Mouse (Mus musculus) spleen, postnatal 14 days (tissue): ENCODE measurements at regions not wholly inside any gene's neighbourhood (a gene's known extent, or its start where the extent isn't known, plus 50 kb on each side); places are given as distances from the start of the nearest gene placed in this dataset.

ENCODE experiments used
- DNase-seq, 2 experiments: peaks; one replicate each; pipeline ENCODE4 v3.0.0; 2021 to 2022; ENCODE audit warnings: low spot score in 2 of 2

GRCm38 (mm10) chr14:46292398-46292797, 86.8 kb upstream of the Gm15217 start:
- no peak for DNase-seq

GRCm38 (mm10) chr14:46296275-46296674, 82.9 kb upstream of the Gm15217 start:
- DNase-seq = no peak

- no peak for DNase-seq
These were observed 78.7 kb upstream of the Gm15217 start for GRCm38 (mm10) chr14:46300546-46300945.

GRCm38 (mm10) chr14:46302601-46303000, 76.6 kb upstream of the Gm15217 start:
- no peak for DNase-seq

GRCm38 (mm10) chr14:46305267-46305666, 73.9 kb upstream of the Gm15217 start:
- DNase-seq = no peak

GRCm38 (mm10) chr14:46313064-46313463, 66.2 kb upstream of the Gm15217 start:
- DNase-seq = no peak

- no peak for DNase-seq
These were observed 62.7 kb upstream of the Gm15217 start for GRCm38 (mm10) chr14:46316521-46316920.

- no peak for DNase-seq
These were observed 61.7 kb upstream of the Gm15217 start for GRCm38 (mm10) chr14:46317406-46318045.

- DNase-seq = no peak
These were observed 51.1 kb upstream of the Gm15217 start for GRCm38 (mm10) chr14:46328064-46328463.
